Mouse (Mus musculus) liver, embryonic 14.5 days (tissue): Measurements from ENCODE around the gene Shank1.

Experiments
- CTCF ChIP-seq: IDR thresholded peaks from 2 replicates; pipeline ENCODE4 v1.5.1; 2016; ENCODE audit warnings: antibody characterized with exemption, low read depth, control low read depth
- EP300 ChIP-seq: IDR thresholded peaks from 2 replicates; pipeline ENCODE4 v1.6.1; 2016; ENCODE audit warnings: antibody characterized with exemption, low read depth

DNA sequence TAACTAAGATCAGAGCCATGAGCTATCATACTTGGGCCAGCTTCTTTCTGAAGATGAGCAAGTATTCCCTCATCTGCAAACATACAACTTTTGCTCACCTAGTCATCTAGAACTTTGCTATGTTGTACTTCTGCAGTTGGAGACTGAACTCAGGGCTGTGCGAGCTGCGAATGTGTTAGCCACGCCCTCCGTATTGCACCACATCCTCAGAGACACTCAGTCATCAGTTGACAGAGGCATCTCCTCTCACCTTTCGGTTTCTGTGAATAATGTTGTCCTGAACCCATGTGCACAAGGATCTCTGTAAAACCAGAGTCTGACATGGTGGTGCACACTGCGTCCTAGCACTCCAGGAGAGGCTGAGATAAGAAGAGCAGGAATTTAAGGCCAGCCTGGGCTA lies 91.6 kb downstream of the Shank1 start:
- TF ChIP-seq CTCF (no peak), EP300 (no peak)
